Mouse (Mus musculus) thymus, adult 2 months (tissue): Measurements from ENCODE around the gene Gm17428.
"Not testable (repeated sequence)": the region's sequence is repeated elsewhere in the genome, so short reads cannot be mapped to it uniquely, and the experiment has no call there.

Source experiments
- CTCF ChIP-seq: fragments of 200-500 bp; IDR thresholded peaks from 2 replicates; pipeline ENCODE4 v1.5.1; 2012; ENCODE audit warnings: mild to moderate bottlenecking, control low read depth, low read length, moderate library complexity, borderline replicate concordance; ENCODE audit not compliant: control insufficient read depth, poor library complexity, insufficient read depth; ENCODE audit errors: extremely low read depth
- POLR2A ChIP-seq: fragments of 200-500 bp; IDR thresholded peaks from 2 replicates; pipeline ENCODE4 v1.6.1; 2012; ENCODE audit warnings: mild to moderate bottlenecking, low read length, control low read depth, moderate library complexity; ENCODE audit not compliant: control insufficient read depth, poor library complexity, insufficient read depth; ENCODE audit errors: extremely low read depth

DNA sequence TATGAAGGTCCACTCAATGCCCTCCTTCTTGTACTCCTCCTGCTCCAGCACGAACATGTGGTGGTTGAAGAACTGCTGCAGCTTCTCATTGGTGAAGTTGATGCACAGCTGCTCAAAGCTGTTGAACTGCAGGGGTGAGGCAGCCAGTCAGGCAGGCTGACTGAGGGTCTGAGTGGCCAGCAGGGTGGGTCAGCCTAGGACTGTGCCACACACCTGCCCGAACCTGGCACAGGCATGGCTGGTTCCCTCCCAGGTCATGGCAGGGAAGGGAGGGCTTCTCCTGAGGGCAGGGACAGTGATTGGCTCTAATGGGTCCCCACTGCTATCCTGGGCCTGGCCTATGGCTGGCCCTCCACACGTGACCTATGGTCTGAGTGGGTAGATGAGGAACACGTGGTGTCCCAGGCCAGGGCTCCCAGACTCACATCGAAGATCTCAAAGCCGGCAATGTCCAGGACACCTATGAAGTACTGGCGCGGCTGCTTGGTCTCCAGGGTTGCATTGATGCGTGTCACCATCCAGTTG, 11.7 kb downstream of the Gm17428 start:
- not testable (repeated sequence) for TF ChIP-seq POLR2A, CTCF
